Mouse (Mus musculus): ENCODE measurements at regions not wholly inside any gene's neighbourhood (a gene's known extent, or its start where the extent isn't known, plus 50 kb on each side); places are given as distances from the start of the nearest gene placed in this dataset.

DNA sequence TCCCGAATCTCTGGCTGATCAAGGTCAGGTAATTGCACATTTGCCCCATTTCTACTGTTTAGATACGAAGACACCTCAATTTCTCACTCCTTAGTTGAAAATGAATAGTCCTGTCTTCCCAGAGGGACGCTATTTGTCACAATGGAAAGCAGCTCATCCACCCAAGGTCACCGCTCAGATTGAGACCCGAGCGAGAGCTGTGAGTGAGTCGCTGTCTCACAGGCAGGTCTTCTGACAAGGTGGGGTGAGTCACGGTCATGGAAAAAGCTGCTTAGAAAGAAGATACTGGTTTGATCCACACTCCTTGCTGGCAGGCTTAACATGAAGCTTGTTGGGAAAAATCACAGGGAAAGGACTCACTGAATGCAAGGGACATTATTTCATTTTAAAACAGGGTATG, 171.9 kb upstream of the Tgfbr2 start:
- Histone ChIP-seq H3K4me2 (ENCODE audit: low read length) (no peak overlapping the region), H3K4me3 (ENCODE audit: low read depth, low read length) (no peak overlapping the region), H3K9me3 (replicated peaks; ENCODE audit: control insufficient read depth, low read length, poor library complexity, severe bottlenecking) (no peaks in the 10 kb centered on the region), H3K27me3 (ENCODE audit: control insufficient read depth, insufficient read depth, low read depth, low read length) (no peaks in the 10 kb centered on the region), H3K4me1 (ENCODE audit: control insufficient read depth, insufficient read depth, low read length) (no peaks in the 10 kb centered on the region), H3K9ac (ENCODE audit: low read depth, low read length) (no peak overlapping the region), H3K27ac (ENCODE audit: low read length) (no peak overlapping the region), H3K36me3 (ENCODE audit: control insufficient read depth, insufficient read depth, low read length) (no peaks in the 10 kb centered on the region)
- 91% methylated on average over 8 of the region's 8 CpGs for WGBS
- ATAC-seq: no peak

GRCm38 (mm10) chr9:116346495-116346894, 171.3 kb upstream of the Tgfbr2 start:
- Histone ChIP-seq H3K9me3 (replicated peaks; ENCODE audit: control insufficient read depth, low read length, poor library complexity, severe bottlenecking) (no peaks in the 10 kb centered on the region), H3K4me2 (ENCODE audit: low read length) (no peak overlapping the region), H3K4me3 (ENCODE audit: low read depth, low read length) (no peak overlapping the region), H3K9ac (ENCODE audit: low read depth, low read length) (no peak overlapping the region), H3K27me3 (ENCODE audit: control insufficient read depth, insufficient read depth, low read depth, low read length) (no peaks in the 10 kb centered on the region), H3K27ac (ENCODE audit: low read length) (no peak overlapping the region), H3K4me1 (ENCODE audit: control insufficient read depth, insufficient read depth, low read length) (no peaks in the 10 kb centered on the region), H3K36me3 (ENCODE audit: control insufficient read depth, insufficient read depth, low read length) (no peaks in the 10 kb centered on the region)
- WGBS: 85% methylated on average over 7 of the region's 7 CpGs
- no peak for ATAC-seq

GRCm38 (mm10) chr9:116343086-116343481, 167.9 kb upstream of the Tgfbr2 start:
- Histone ChIP-seq H3K4me3 (ENCODE audit: low read depth, low read length) (no peak overlapping the region), H3K4me2 (ENCODE audit: low read length) (no peak overlapping the region), H3K27ac (ENCODE audit: low read length) (no peak overlapping the region), H3K36me3 (ENCODE audit: control insufficient read depth, insufficient read depth, low read length) (no peaks in the 10 kb centered on the region), H3K9ac (ENCODE audit: low read depth, low read length) (no peak overlapping the region), H3K9me3 (replicated peaks; ENCODE audit: control insufficient read depth, low read length, poor library complexity, severe bottlenecking) (no peaks in the 10 kb centered on the region), H3K27me3 (ENCODE audit: control insufficient read depth, insufficient read depth, low read depth, low read length) (no peaks in the 10 kb centered on the region), H3K4me1 (ENCODE audit: control insufficient read depth, insufficient read depth, low read length) (no peaks in the 10 kb centered on the region)
- no peak for ATAC-seq
- WGBS: 92% methylated on average over 3 of the region's 3 CpGs

GRCm38 (mm10) chr9:116342446-116343085, 167.4 kb upstream of the Tgfbr2 start:
- H3K4me3 ChIP-seq (ENCODE audit: low read depth, low read length): no peak overlapping the region
- H3K9ac ChIP-seq (ENCODE audit: low read depth, low read length): no peak overlapping the region
- no peak overlapping the region for H3K27ac ChIP-seq (ENCODE audit: low read length)
- no peaks in the 10 kb centered on the region for H3K36me3 ChIP-seq (ENCODE audit: control insufficient read depth, insufficient read depth, low read length)
- 86% methylated on average over 8 of the region's 8 CpGs for WGBS
- ATAC-seq: no peak
- H3K9me3 ChIP-seq (replicated peaks; ENCODE audit: control insufficient read depth, low read length, poor library complexity, severe bottlenecking): no peaks in the 10 kb centered on the region
- no peaks in the 10 kb centered on the region for H3K27me3 ChIP-seq (ENCODE audit: control insufficient read depth, insufficient read depth, low read depth, low read length)
- no peaks in the 10 kb centered on the region for H3K4me1 ChIP-seq (ENCODE audit: control insufficient read depth, insufficient read depth, low read length)
- no peak overlapping the region for H3K4me2 ChIP-seq (ENCODE audit: low read length)

DNA sequence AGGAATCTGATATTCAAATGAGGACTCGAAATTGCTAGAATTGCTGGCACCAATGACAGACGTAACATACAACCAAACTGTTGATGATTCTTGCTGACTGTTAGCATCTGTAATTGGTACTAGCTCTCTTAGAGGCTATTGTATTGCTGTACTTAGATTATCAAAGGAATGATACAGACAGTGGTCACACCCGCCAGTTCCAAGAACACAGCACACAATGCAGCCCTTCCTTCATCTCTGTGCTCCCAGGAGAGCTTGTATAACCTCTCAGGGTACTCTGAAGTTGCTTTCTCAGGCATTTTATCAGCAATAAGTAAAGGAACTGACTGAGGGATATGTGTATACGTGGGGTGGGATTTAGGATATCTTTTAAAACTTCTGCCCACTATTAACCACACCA, 166.8 kb upstream of the Tgfbr2 start:
- Histone ChIP-seq H3K4me2 (ENCODE audit: low read length) (no peak overlapping the region), H3K36me3 (ENCODE audit: control insufficient read depth, insufficient read depth, low read length) (no peaks in the 10 kb centered on the region), H3K27me3 (ENCODE audit: control insufficient read depth, insufficient read depth, low read depth, low read length) (no peaks in the 10 kb centered on the region), H3K9me3 (replicated peaks; ENCODE audit: control insufficient read depth, low read length, poor library complexity, severe bottlenecking) (no peaks in the 10 kb centered on the region), H3K27ac (ENCODE audit: low read length) (no peak overlapping the region), H3K4me3 (ENCODE audit: low read depth, low read length) (no peak overlapping the region), H3K4me1 (ENCODE audit: control insufficient read depth, insufficient read depth, low read length) (no peaks in the 10 kb centered on the region), H3K9ac (ENCODE audit: low read depth, low read length) (no peak overlapping the region)
- no peak for ATAC-seq
- WGBS: 79% methylated on average over 4 of the region's 4 CpGs

DNA sequence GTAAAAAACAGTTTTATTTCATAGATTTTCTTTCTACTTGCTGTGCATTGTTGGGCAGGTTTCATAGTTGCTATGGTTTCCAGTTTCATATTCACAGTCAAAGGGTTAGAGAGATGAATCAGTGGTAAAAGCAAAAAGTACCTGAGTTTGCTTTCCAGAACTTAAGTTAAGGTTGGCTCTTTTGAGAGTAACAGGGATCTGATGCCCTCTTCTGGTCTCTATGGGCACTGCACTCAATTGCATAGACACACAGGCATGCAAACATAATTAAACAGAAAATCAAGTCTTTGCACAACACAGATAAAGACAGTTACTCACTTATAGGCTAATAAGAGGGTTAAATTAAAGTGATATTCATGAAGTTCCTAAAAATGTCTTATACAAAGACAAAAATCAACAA, 165.8 kb upstream of the Tgfbr2 start:
- no peaks in the 10 kb centered on the region for H3K27me3 ChIP-seq (ENCODE audit: control insufficient read depth, insufficient read depth, low read depth, low read length)
- no peaks in the 10 kb centered on the region for H3K9me3 ChIP-seq (replicated peaks; ENCODE audit: control insufficient read depth, low read length, poor library complexity, severe bottlenecking)
- H3K4me1 ChIP-seq (ENCODE audit: control insufficient read depth, insufficient read depth, low read length): no peaks in the 10 kb centered on the region
- no peak overlapping the region for H3K4me3 ChIP-seq (ENCODE audit: low read depth, low read length)
- no peak overlapping the region for H3K9ac ChIP-seq (ENCODE audit: low read depth, low read length)
- H3K27ac ChIP-seq (ENCODE audit: low read length): no peak overlapping the region
- no peak overlapping the region for H3K4me2 ChIP-seq (ENCODE audit: low read length)
- H3K36me3 ChIP-seq (ENCODE audit: control insufficient read depth, insufficient read depth, low read length): no peaks in the 10 kb centered on the region
- ATAC-seq: no peak

GRCm38 (mm10) chr9:116338729-116339100, 163.6 kb upstream of the Tgfbr2 start:
- Histone ChIP-seq H3K27ac (ENCODE audit: low read length) (no peak overlapping the region), H3K9ac (ENCODE audit: low read depth, low read length) (no peak overlapping the region), H3K27me3 (ENCODE audit: control insufficient read depth, insufficient read depth, low read depth, low read length) (no peaks in the 10 kb centered on the region), H3K4me1 (ENCODE audit: control insufficient read depth, insufficient read depth, low read length) (no peaks in the 10 kb centered on the region), H3K36me3 (ENCODE audit: control insufficient read depth, insufficient read depth, low read length) (no peaks in the 10 kb centered on the region), H3K9me3 (replicated peaks; ENCODE audit: control insufficient read depth, low read length, poor library complexity, severe bottlenecking) (no peaks in the 10 kb centered on the region), H3K4me3 (ENCODE audit: low read depth, low read length) (no peak overlapping the region), H3K4me2 (ENCODE audit: low read length) (no peak overlapping the region)
- 94% methylated on average over 5 of the region's 5 CpGs for WGBS
- no peak for ATAC-seq

DNA sequence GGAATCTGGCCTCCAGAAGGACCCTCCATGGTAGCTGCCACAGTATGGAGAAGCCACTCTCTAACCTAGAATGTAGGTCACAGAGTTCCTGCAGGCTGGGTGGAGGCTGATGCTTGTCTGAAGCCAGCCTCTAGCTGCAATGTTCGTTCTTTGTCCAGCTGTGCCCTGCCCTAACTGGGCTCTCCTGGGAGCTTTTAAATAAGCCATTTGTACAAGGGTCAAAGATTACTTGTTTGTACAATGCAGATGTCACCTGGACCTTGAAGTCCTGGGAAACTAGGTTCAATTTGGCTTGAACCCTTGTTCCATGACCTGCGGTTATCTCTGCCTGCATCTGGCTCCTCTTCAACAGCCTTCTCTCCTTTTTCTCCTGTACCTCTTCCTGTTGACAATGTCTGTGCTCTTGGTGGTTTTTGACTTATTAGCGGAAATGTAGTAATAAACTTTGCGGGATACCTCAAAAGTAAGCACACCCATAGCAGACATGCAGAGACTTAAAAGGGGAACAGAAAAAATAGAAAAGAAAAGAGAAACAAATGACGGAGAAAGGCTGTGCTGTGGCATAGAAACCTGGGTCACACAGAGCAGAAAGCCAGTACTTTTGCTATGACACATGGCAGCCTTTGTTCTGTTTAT, 163.1 kb upstream of the Tgfbr2 start:
- H3K27ac ChIP-seq (ENCODE audit: low read length): no peak overlapping the region
- WGBS: 88% methylated on average over 5 of the region's 5 CpGs
- no peaks in the 10 kb centered on the region for H3K36me3 ChIP-seq (ENCODE audit: control insufficient read depth, insufficient read depth, low read length)
- H3K9ac ChIP-seq (ENCODE audit: low read depth, low read length): no peak overlapping the region
- H3K4me3 ChIP-seq (ENCODE audit: low read depth, low read length): no peak overlapping the region
- no peak for ATAC-seq
- no peak overlapping the region for H3K4me2 ChIP-seq (ENCODE audit: low read length)
- H3K9me3 ChIP-seq (replicated peaks; ENCODE audit: control insufficient read depth, low read length, poor library complexity, severe bottlenecking): no peaks in the 10 kb centered on the region
- H3K27me3 ChIP-seq (ENCODE audit: control insufficient read depth, insufficient read depth, low read depth, low read length): no peaks in the 10 kb centered on the region
- H3K4me1 ChIP-seq (ENCODE audit: control insufficient read depth, insufficient read depth, low read length): no peaks in the 10 kb centered on the region

DNA sequence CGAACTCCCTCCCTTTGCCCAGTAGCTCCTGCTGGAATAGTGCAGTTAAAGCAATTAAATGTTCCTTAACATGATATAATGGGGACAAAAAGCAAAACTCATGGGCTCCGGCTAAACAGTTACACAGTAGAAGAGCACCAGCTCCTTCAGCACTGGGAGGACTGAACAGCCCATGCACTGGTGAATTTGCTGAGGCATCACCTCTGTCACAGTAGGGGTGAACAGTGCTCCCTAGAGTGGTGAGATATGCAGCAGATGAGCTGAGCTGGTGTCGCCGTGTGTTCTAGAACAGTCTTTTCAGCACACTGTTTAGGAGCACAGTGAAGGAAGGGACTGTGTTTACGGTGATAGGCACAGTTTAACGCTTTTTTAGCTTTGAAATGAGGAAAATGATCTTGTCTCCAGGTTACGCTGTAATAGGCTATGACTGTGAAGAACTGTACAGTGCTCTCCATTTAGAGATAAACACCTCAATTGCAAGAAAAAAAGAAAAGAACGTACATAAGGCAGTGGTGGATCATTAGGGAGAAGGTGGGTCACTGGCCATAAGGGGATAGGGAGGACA, 162.4 kb upstream of the Tgfbr2 start:
- Histone ChIP-seq H3K4me2 (ENCODE audit: low read length) (no peak overlapping the region), H3K36me3 (ENCODE audit: control insufficient read depth, insufficient read depth, low read length) (no peaks in the 10 kb centered on the region), H3K4me3 (ENCODE audit: low read depth, low read length) (no peak overlapping the region), H3K9me3 (replicated peaks; ENCODE audit: control insufficient read depth, low read length, poor library complexity, severe bottlenecking) (no peaks in the 10 kb centered on the region), H3K9ac (ENCODE audit: low read depth, low read length) (no peak overlapping the region), H3K27ac (ENCODE audit: low read length) (no peak overlapping the region), H3K4me1 (ENCODE audit: control insufficient read depth, insufficient read depth, low read length) (no peaks in the 10 kb centered on the region), H3K27me3 (ENCODE audit: control insufficient read depth, insufficient read depth, low read depth, low read length) (no peaks in the 10 kb centered on the region)
- 89% methylated on average over 8 of the region's 8 CpGs for WGBS
- ATAC-seq: no peak

Data from midbrain, embryonic 16.5 days (tissue).